Mouse (Mus musculus): ENCODE measurements around the gene Hoxd9. TPM values are rescaled to one million over a fixed set of nuclear protein-coding genes. Genes with fewer than 3 reads are reported as not detected.
A peak's percentile ranks its signal among the peaks of the same experiment; 100 is the strongest.

Gene Hoxd9
- polyA plus RNA-seq, 1 experiment from 2014 or later = 1.6 TPM

DNA sequence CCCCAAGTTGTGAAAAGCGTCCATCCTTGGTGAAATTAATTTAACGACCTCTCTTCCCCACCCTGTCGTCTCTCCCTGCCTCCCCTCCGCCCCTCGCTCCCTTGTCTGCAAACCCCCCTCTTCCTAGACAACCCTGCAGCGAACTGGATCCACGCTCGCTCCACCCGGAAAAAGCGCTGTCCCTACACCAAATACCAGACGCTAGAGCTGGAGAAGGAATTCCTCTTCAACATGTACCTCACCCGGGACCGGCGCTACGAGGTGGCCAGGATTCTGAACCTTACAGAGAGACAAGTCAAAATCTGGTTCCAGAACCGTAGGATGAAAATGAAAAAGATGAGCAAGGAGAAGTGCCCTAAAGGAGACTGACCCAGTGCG, 1.5 kb downstream of the Hoxd9 start:
- Histone ChIP-seq H3K4me3 (ENCODE audit: low read depth, low read length) (peak overlapping the region; percentile 45), H3K4me2 (replicated peaks; ENCODE audit: low read depth) (peak overlapping the region; percentile 65), H3K9me3 (ENCODE audit: control insufficient read depth) (no peaks in the 10 kb centered on the region), H3K4me1 (replicated peaks; ENCODE audit: control insufficient read depth, insufficient read depth, low read length) (0 out of 2 replicates have a peak, but pooled peaks cover 2% of the 10 kb centered on the region), H3K9ac (ENCODE audit: low read depth, low read length) (no peak overlapping the region; the same call in 1 of the 2 replicates), H3K27ac (ENCODE audit: low read depth, low read length) (no peak overlapping the region), H3K36me3 (ENCODE audit: control insufficient read depth, insufficient read depth) (no peaks in the 10 kb centered on the region), H3K27me3 (replicated peaks; ENCODE audit: control insufficient read depth, insufficient read depth, low read length) (peaks cover 98% of the 10 kb centered on the region)
- WGBS = 4% methylated on average over 17 of the region's 17 CpGs
- no peak for ATAC-seq
- TF ChIP-seq CTCF (IDR thresholded peaks at IDR 0.05; ENCODE audit: low read depth) = no peak

GRCm38 (mm10) chr2:74699664-74700545, 2.4 kb downstream of the Hoxd9 start:
- 0 out of 2 replicates have a peak overlapping the region, but pooled peaks have one; percentile 3 for H3K4me2 ChIP-seq (replicated peaks; ENCODE audit: low read depth)
- 0 out of 2 replicates have a peak, but pooled peaks cover 2% of the 10 kb centered on the region for H3K4me1 ChIP-seq (replicated peaks; ENCODE audit: control insufficient read depth, insufficient read depth, low read length)
- no peak overlapping the region for H3K27ac ChIP-seq (ENCODE audit: low read depth, low read length)
- H3K27me3 ChIP-seq (replicated peaks; ENCODE audit: control insufficient read depth, insufficient read depth, low read length) = peaks cover 98% of the 10 kb centered on the region
- H3K9me3 ChIP-seq (ENCODE audit: control insufficient read depth) = no peaks in the 10 kb centered on the region
- peak overlapping the region; percentile 9; the same call in 1 of the 2 replicates for H3K4me3 ChIP-seq (ENCODE audit: low read depth, low read length)
- H3K9ac ChIP-seq (ENCODE audit: low read depth, low read length) = no peak overlapping the region
- ATAC-seq = no peak
- no peaks in the 10 kb centered on the region for H3K36me3 ChIP-seq (ENCODE audit: control insufficient read depth, insufficient read depth)
- WGBS = 15% methylated on average over 23 of the region's 23 CpGs
- no peak for TF ChIP-seq CTCF (IDR thresholded peaks at IDR 0.05; ENCODE audit: low read depth)

DNA sequence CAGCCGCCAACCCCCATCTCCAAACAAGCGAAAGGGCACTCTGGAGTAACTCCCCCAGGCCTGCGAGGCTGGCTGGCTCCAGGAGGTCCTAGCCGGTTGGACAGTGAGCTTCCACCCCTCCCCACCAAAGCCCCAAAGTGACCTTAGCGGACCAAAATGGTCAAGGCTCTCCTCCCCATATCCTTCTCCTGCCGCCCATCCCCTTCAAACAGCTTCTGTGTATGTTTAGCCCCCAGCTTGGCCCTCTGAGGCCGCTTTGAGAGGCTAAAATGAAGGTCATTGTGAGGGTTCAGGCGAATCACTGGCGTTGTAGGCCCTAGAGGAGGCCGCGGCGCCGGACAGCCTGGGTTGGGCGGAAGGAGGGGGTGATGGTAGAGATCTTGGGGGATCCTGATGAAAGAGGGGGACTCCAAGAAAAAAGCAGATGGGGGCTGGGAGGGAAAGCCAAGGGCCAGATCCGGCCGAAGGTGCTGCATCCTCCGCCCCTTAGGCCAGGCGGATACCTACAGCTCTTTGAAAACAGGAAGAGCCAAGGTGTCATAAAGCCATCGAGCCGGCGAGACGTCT, 3.1 kb downstream of the Hoxd9 start:
- 15% methylated on average over 22 of the region's 22 CpGs for WGBS
- Histone ChIP-seq H3K4me2 (replicated peaks; ENCODE audit: low read depth) (no peak overlapping the region), H3K9me3 (ENCODE audit: control insufficient read depth) (no peaks in the 10 kb centered on the region), H3K4me3 (ENCODE audit: low read depth, low read length) (peak overlapping the region; percentile 9; the same call in 1 of the 2 replicates), H3K36me3 (ENCODE audit: control insufficient read depth, insufficient read depth) (no peaks in the 10 kb centered on the region), H3K4me1 (replicated peaks; ENCODE audit: control insufficient read depth, insufficient read depth, low read length) (0 out of 2 replicates have a peak, but pooled peaks cover 2% of the 10 kb centered on the region), H3K27ac (ENCODE audit: low read depth, low read length) (no peak overlapping the region), H3K9ac (ENCODE audit: low read depth, low read length) (no peak overlapping the region), H3K27me3 (replicated peaks; ENCODE audit: control insufficient read depth, insufficient read depth, low read length) (peaks cover 98% of the 10 kb centered on the region)
- ATAC-seq = no peak
- TF ChIP-seq CTCF (IDR thresholded peaks at IDR 0.05; ENCODE audit: low read depth) = no peak

- Histone ChIP-seq H3K4me3 (ENCODE audit: low read depth, low read length) (no peak overlapping the region), H3K36me3 (ENCODE audit: control insufficient read depth, insufficient read depth) (no peaks in the 10 kb centered on the region), H3K4me1 (replicated peaks; ENCODE audit: control insufficient read depth, insufficient read depth, low read length) (0 out of 2 replicates have a peak, but pooled peaks cover 2% of the 10 kb centered on the region), H3K4me2 (replicated peaks; ENCODE audit: low read depth) (no peak overlapping the region), H3K9me3 (ENCODE audit: control insufficient read depth) (no peaks in the 10 kb centered on the region), H3K9ac (ENCODE audit: low read depth, low read length) (no peak overlapping the region), H3K27me3 (replicated peaks; ENCODE audit: control insufficient read depth, insufficient read depth, low read length) (peaks cover 96% of the 10 kb centered on the region), H3K27ac (ENCODE audit: low read depth, low read length) (no peak overlapping the region)
- peak; percentile 90 for TF ChIP-seq CTCF (IDR thresholded peaks at IDR 0.05; ENCODE audit: low read depth)
- ATAC-seq = no peak
- WGBS = 17% methylated on average over 17 of the region's 17 CpGs
Observed at GRCm38 (mm10) chr2:74701949-74702819, 4.7 kb downstream of the Hoxd9 start.

DNA sequence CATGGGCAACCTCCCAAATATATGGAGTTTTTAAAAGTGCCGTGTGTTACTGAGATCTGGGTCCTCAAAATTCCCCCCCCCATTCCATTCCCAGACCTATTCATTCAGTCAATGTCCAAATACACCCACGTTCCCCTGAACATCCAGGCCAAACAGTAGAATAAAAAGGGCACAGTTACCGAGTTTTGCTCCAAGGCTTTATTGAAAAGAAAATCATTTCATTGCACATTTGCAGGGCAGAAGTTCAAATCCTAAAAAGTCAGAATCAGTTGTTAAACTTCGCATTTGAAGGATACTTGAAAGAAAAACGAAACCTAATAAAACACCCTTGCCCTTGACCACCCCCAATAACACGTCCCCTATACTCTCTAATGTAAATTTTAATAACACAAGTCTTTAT, 5.3 kb downstream of the Hoxd9 start:
- Histone ChIP-seq H3K36me3 (ENCODE audit: control insufficient read depth, insufficient read depth) (no peaks in the 10 kb centered on the region), H3K4me1 (replicated peaks; ENCODE audit: control insufficient read depth, insufficient read depth, low read length) (0 out of 2 replicates have a peak, but pooled peaks cover 2% of the 10 kb centered on the region), H3K27ac (ENCODE audit: low read depth, low read length) (no peak overlapping the region), H3K27me3 (replicated peaks; ENCODE audit: control insufficient read depth, insufficient read depth, low read length) (peaks cover 96% of the 10 kb centered on the region), H3K4me2 (replicated peaks; ENCODE audit: low read depth) (no peak overlapping the region), H3K4me3 (ENCODE audit: low read depth, low read length) (no peak overlapping the region), H3K9me3 (ENCODE audit: control insufficient read depth) (no peaks in the 10 kb centered on the region), H3K9ac (ENCODE audit: low read depth, low read length) (no peak overlapping the region)
- TF ChIP-seq CTCF (IDR thresholded peaks at IDR 0.05; ENCODE audit: low read depth) = no peak
- no peak for ATAC-seq
- 39% methylated on average over 6 of the region's 6 CpGs for WGBS
